In the genomic region with DNA sequence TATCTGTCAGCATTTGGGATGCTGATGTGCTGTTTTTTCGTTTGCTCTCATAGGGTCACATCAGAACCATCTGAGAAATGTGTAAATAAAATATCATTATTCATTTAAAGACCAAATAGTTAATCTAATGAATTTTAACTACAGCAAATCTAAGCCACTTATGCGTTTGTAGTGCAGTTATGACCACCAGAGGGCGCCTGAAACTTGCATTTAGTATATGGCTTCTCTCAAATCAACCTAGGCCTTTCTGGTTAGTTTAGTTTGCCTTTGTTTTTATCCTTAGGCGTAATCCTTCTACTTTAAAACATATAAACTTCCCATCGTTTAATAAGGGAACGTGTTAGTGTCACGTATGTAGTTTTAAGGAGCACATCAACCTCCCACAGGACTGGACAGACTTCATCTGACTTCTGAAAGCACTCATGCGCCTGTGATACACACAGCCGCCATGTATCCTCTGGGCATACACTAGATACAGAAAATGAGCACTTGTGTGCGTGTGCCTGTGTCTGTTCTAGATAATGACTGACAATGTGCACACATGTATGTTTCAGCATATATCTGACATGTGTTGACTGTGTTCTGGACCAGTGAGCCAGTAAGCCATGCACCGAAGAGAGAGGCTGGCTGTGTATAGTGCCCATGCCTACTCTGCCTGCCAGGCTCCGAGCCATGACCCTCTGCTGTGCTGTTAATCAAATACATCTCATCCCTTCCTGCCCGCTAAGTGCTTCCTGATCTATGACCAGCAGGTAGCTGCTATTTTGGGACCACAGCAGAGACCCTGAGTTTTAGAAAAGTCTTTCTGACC, we compare ENCODE assay signal across 8 mouse cellular contexts.
DNase-seq lines count a peak whose midpoint lies in the region; ATAC-seq and TF ChIP-seq lines count a peak whose summit lies in the region.

No protein-coding gene starts in this region.

- WGBS in kidney, postnatal 0 days: 51% methylated on average over 13 of the region's 13 CpGs
- WGBS in lung, embryonic 15.5 days: 42% methylated on average over 13 of the region's 13 CpGs

- peak; percentile 86 for TF ChIP-seq CTCF in kidney, postnatal 0 days (IDR thresholded peaks at IDR 0.05; ENCODE audit: low read depth)

- H3K4me3 ChIP-seq in ES-E14 (ENCODE audit: insufficient read depth in 1 of 2, low read depth in 1 of 2, low read length in 2 of 2, poor library complexity in 1 of 2, severe bottlenecking in 1 of 2): no peak overlapping the region
- H3K4me3 ChIP-seq in kidney, postnatal 0 days (replicated peaks; ENCODE audit: low read depth, low read length): no peak overlapping the region
- H3K4me3 ChIP-seq in lung, embryonic 15.5 days: no peak overlapping the region

- H3K4me2 ChIP-seq in kidney, postnatal 0 days (ENCODE audit: low read length): no peak overlapping the region
- no peak overlapping the region for H3K4me2 ChIP-seq in lung, embryonic 15.5 days

- intact Hi-C loops in gastrocnemius, postnatal 14 days (cut with DNase I; ENCODE audit: low total_unique reads): loop anchor here (2.0 kb wide), 1 partner anchor 380 kb away; no protein-coding TSS in a partner anchor

- in situ Hi-C loops in ES-E14 (cut with MboI; ENCODE audit: low sequenced_read_pairs in 2 of 2, unreplicated experiment in 2 of 2): no loop called here

- peak; percentile 35 to 58 for DNase-seq in frontal cortex, postnatal 25 days (ENCODE audit: low spot score in 2 of 2)
- peak; percentile 52 for DNase-seq in ES-E14 (ENCODE audit: low read depth, low spot score)
- DNase-seq in cerebellum, postnatal 14 days: peak; percentile 77 to 87
- peak; percentile 62 for DNase-seq in gastrocnemius, postnatal 14 days
- peak; percentile 87 for DNase-seq in kidney, postnatal 0 days (ENCODE audit: low spot score)
- DNase-seq in right cerebral cortex, postnatal 10 days (ENCODE audit: low spot score in 2 of 2): peak; percentile 68 to 78

- H3K4me1 ChIP-seq in ES-E14 (ENCODE audit: control insufficient read depth in 2 of 2, insufficient read depth in 2 of 2, low read length in 2 of 2, poor library complexity in 1 of 2): 0 out of 4 replicates have a peak, but pooled peaks cover 0 to 3% of the 10 kb centered on the region in 2 experiments
- H3K4me1 ChIP-seq in kidney, postnatal 0 days (replicated peaks; ENCODE audit: insufficient read depth, low read length): no peaks in the 10 kb centered on the region
- H3K4me1 ChIP-seq in lung, embryonic 15.5 days: no peaks in the 10 kb centered on the region

- H3K9ac ChIP-seq in ES-E14 (ENCODE audit: insufficient read depth, low read depth, low read length, poor library complexity, severe bottlenecking): no peak overlapping the region
- no peak overlapping the region for H3K9ac ChIP-seq in kidney, postnatal 0 days (ENCODE audit: low read depth, low read length)
- H3K9ac ChIP-seq in lung, embryonic 15.5 days: no peak overlapping the region

- ATAC-seq in frontal cortex, adult (ENCODE audit: low TSS enrichment): no peak
- 0 out of 2 replicates have a peak, but pooled peaks have one; percentile 21 for ATAC-seq in kidney, postnatal 0 days (replicated peaks; ENCODE audit: low FRiP score, low read depth)
- peak; percentile 17; the same call in 1 of the 2 replicates for ATAC-seq in lung, embryonic 15.5 days (ENCODE audit: borderline replicate concordance, extremely low read depth, low FRiP score, low TSS enrichment)

- peaks cover under 1% of the 10 kb centered on the region; the same call in 1 of the 2 replicates for H3K27me3 ChIP-seq in kidney, postnatal 0 days (ENCODE audit: insufficient read depth, low read length)
- H3K27me3 ChIP-seq in lung, embryonic 15.5 days: peaks cover 38% of the 10 kb centered on the region

- H3K9me3 ChIP-seq in ES-E14 (ENCODE audit: control insufficient read depth, insufficient read depth, low read depth, low read length): no peaks in the 10 kb centered on the region
- no peaks in the 10 kb centered on the region for H3K9me3 ChIP-seq in kidney, postnatal 0 days (replicated peaks; ENCODE audit: low read length)
- no peaks in the 10 kb centered on the region for H3K9me3 ChIP-seq in lung, embryonic 15.5 days

- no peak overlapping the region for H3K27ac ChIP-seq in ES-E14 (ENCODE audit: insufficient read depth, low read depth, low read length, poor library complexity, severe bottlenecking)
- no peak overlapping the region for H3K27ac ChIP-seq in kidney, postnatal 0 days
- no peak overlapping the region for H3K27ac ChIP-seq in lung, embryonic 15.5 days

- H3K36me3 ChIP-seq in ES-E14 (ENCODE audit: control insufficient read depth, insufficient read depth, low read length, poor library complexity, severe bottlenecking): no peaks in the 10 kb centered on the region
- H3K36me3 ChIP-seq in kidney, postnatal 0 days (ENCODE audit: insufficient read depth, low read length): no peaks in the 10 kb centered on the region
- H3K36me3 ChIP-seq in lung, embryonic 15.5 days: no peaks in the 10 kb centered on the region

TF ChIP-seq in ES-E14, 5 proteins besides CTCF, POLR2A, EP300 and RAD21:
- TF ChIP-seq MAFK (IDR thresholded peaks at IDR 0.05; ENCODE audit: insufficient read depth, low read depth, low read length): no peak
- peak; percentile 88 for TF ChIP-seq ZC3H11A (IDR thresholded peaks at IDR 0.05; ENCODE audit: borderline replicate concordance, low read depth, low read length)
